Mouse (Mus musculus) embryo, embryonic 9.5 days (tissue): ENCODE measurements around the gene Prg3.

ENCODE experiments used
- DNase-seq: peaks from one replicate; pipeline ENCODE4 v3.0.0-alpha.2; 2017; ENCODE audit errors: extremely low spot score

Prg3 gene

GRCm38 (mm10) chr2:85038336-85038735 is 50.3 kb downstream of the Prg3 start:
- DNase-seq: no peak
